In the genomic region with DNA sequence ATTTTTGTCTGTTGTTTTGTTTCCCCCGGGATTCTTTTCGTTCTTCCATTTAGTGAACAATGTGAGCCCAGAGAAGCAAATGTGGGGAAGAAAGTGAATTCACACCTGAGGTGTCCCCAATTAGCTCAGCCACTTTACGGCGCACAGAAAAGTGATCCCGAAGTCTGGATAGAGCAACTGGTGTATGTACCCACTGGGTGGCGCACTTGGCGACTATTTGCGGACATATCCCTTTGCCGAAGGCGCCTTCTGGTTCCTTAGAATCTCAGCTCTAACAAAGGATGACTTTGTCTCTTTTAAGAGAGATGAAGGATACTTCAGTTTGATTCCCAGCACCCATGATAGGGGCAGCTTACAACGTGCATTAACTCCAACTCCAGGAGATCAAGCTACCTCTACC, we compare ENCODE assay signal across 16 mouse cellular contexts. TPM values are rescaled to one million over a fixed set of nuclear protein-coding genes. Genes with fewer than 3 reads are reported as not detected.
DNase-seq lines count a peak whose midpoint lies in the region; ATAC-seq and TF ChIP-seq lines count a peak whose summit lies in the region.
"Had no signal": no experiment of that assay in that cellular context is flagged by ENCODE, and none has a peak within 500 bp of the region (broad histone marks: within the 10 kb centered on the region; RNA-seq: fewer than 3 reads in every experiment).

No protein-coding gene starts in this region.

- TF ChIP-seq CTCF in cerebellum, adult 2 months (IDR thresholded peaks at IDR 0.05; ENCODE audit: borderline replicate concordance, insufficient read depth, low read depth, low read length) = peak; percentile 19; the same call in 1 of the 2 replicates
- TF ChIP-seq CTCF in hindbrain, postnatal 0 days (IDR thresholded peaks at IDR 0.05; ENCODE audit: low read depth) = no peak

- H3K4me3 ChIP-seq in cerebellum, adult 2 months (replicated peaks; ENCODE audit: insufficient read depth, low read depth, low read length) = no peak overlapping the region
- H3K4me3 ChIP-seq in hindbrain, postnatal 0 days (ENCODE audit: low read length) = no peak overlapping the region
- no peak overlapping the region for H3K4me3 ChIP-seq in hindbrain, embryonic 14.5 days (replicated peaks; ENCODE audit: low read length)
- H3K4me3 ChIP-seq: lung, embryonic 15.5 days; myocyte had no signal

- H3K27me3 ChIP-seq in cerebellum, adult 2 months (ENCODE audit: control insufficient read depth, insufficient read depth, low read length) = no peaks in the 10 kb centered on the region
- H3K27me3 ChIP-seq in hindbrain, postnatal 0 days (ENCODE audit: insufficient read depth, low read length) = no peaks in the 10 kb centered on the region
- H3K27me3 ChIP-seq in hindbrain, embryonic 14.5 days (ENCODE audit: control insufficient read depth, insufficient read depth, low read length) = no peaks in the 10 kb centered on the region
- H3K27me3 ChIP-seq: lung, embryonic 15.5 days had no signal

- H3K9me3 ChIP-seq in hindbrain, postnatal 0 days (ENCODE audit: low read length) = 0 out of 2 replicates have a peak, but pooled peaks cover 8% of the 10 kb centered on the region
- peaks cover 16% of the 10 kb centered on the region; the same call in 1 of the 2 replicates for H3K9me3 ChIP-seq in hindbrain, embryonic 14.5 days (ENCODE audit: control insufficient read depth, low read length)

- H3K4me1 ChIP-seq in cerebellum, adult 2 months (ENCODE audit: control insufficient read depth, insufficient read depth, low read length) = no peaks in the 10 kb centered on the region
- H3K4me1 ChIP-seq in hindbrain, postnatal 0 days (ENCODE audit: insufficient read depth, low read length) = no peaks in the 10 kb centered on the region
- H3K4me1 ChIP-seq in hindbrain, embryonic 14.5 days (replicated peaks; ENCODE audit: control insufficient read depth, insufficient read depth, low read length) = no peaks in the 10 kb centered on the region
- H3K4me1 ChIP-seq: lung, embryonic 15.5 days had no signal

- H3K36me3 ChIP-seq in hindbrain, postnatal 0 days (ENCODE audit: insufficient read depth, low read length) = no peaks in the 10 kb centered on the region
- no peaks in the 10 kb centered on the region for H3K36me3 ChIP-seq in hindbrain, embryonic 14.5 days (replicated peaks; ENCODE audit: control insufficient read depth, insufficient read depth)
- H3K36me3 ChIP-seq: lung, embryonic 15.5 days had no signal

- 58% methylated on average over 11 of the region's 11 CpGs for WGBS in cerebellum, adult 2 months
- WGBS in hindbrain, postnatal 0 days = 65% methylated on average over 11 of the region's 11 CpGs
- WGBS in hindbrain, embryonic 14.5 days = 66% methylated on average over 11 of the region's 11 CpGs

- H3K27ac ChIP-seq in cerebellum, adult 2 months (ENCODE audit: insufficient read depth, low read length) = no peak overlapping the region
- no peak overlapping the region for H3K27ac ChIP-seq in hindbrain, postnatal 0 days
- H3K27ac ChIP-seq in hindbrain, embryonic 14.5 days = no peak overlapping the region
- H3K27ac ChIP-seq: lung, embryonic 15.5 days had no signal

- TF ChIP-seq POLR2A in cerebellum, adult 2 months (IDR thresholded peaks at IDR 0.05; ENCODE audit: borderline replicate concordance, insufficient read depth, low read length) = no peak

- no peak for DNase-seq in cerebellum, adult 2 months
- DNase-seq in cerebellum, postnatal 36 days = no peak
- peak; percentile 12 for DNase-seq in hindbrain, postnatal 0 days (ENCODE audit: low spot score)
- no peak for DNase-seq in hindbrain, embryonic 14.5 days (ENCODE audit: low spot score)
- DNase-seq in lung, postnatal 14 days = peak; percentile 4
- DNase-seq in lung, adult 18-20 months = no peak
- DNase-seq in ZHBTc4 (ENCODE audit: low read depth, low spot score) = peak; percentile 23
- no peak for DNase-seq in natural killer cell, adult 2 months (ENCODE audit: low spot score in 2 of 2)
- DNase-seq: heart, postnatal 36 days; thymus, postnatal 14 days had no signal

- H3K4me2 ChIP-seq in hindbrain, postnatal 0 days (ENCODE audit: low read depth, low read length) = no peak overlapping the region
- H3K4me2 ChIP-seq in hindbrain, embryonic 14.5 days (replicated peaks) = no peak overlapping the region
- H3K4me2 ChIP-seq: lung, embryonic 15.5 days had no signal

- H3K9ac ChIP-seq in hindbrain, postnatal 0 days (replicated peaks; ENCODE audit: low read length) = no peak overlapping the region
- H3K9ac ChIP-seq in hindbrain, embryonic 14.5 days = no peak overlapping the region
- H3K9ac ChIP-seq: lung, embryonic 15.5 days had no signal

- no peak for ATAC-seq in hindbrain, postnatal 0 days
- no peak for ATAC-seq in hindbrain, embryonic 14.5 days (ENCODE audit: low FRiP score)
- ATAC-seq: forebrain, embryonic 14.5 days; intestine, postnatal 0 days had no signal

RNA-seq across cellular contexts. Expression of gene Lep, which starts 32.9 kb away (rescaled TPM):
- not detected in 2 replicates for polyA plus RNA-seq in cerebellum, adult 2 months (2012; rRNA removed)
- total RNA-seq in hindbrain, postnatal 0 days (2014; rRNA removed) = not detected in 2 replicates
- not detected in 2 replicates for polyA plus RNA-seq in hindbrain, postnatal 0 days (2015; fragmentation: Nextera tagmentation; extraction: Ambion mirVana)
- polyA plus RNA-seq in hindbrain, embryonic 14.5 days (2014; fragmentation: Nextera tagmentation; extraction: Ambion mirVana) = not detected in 2 replicates
- total RNA-seq: megakaryocyte-erythroid progenitor cell, adult 5-6 weeks had no signal
- polyA plus RNA-seq: forebrain, embryonic 14.5 days; intestine, postnatal 0 days; limb, embryonic 11.5 days; lung, embryonic 15.5 days; myocyte had no signal

Comparison
In these comparisons a context has a peak if more than half of its experiments do, and no peak if none do; other contexts are left out.
1. DNase-seq: peak in hindbrain, postnatal 0 days (single experiment), lung, postnatal 14 days (single experiment) and ZHBTc4 (single experiment); none in cerebellum, adult 2 months (0 of 2), cerebellum, postnatal 36 days (0 of 2), hindbrain, embryonic 14.5 days (single experiment), lung, adult 18-20 months (0 of 2) and natural killer cell, adult 2 months (0 of 2).